Mouse (Mus musculus) T-helper 17 cell (primary cell): ENCODE data around the gene Myl3.

Experiments
- in situ Hi-C, 2 experiments: fragments of 300-600 bp; cut with MboI, MseI; formaldehyde crosslinking; loops; 1 replicate in 1 of 2; 2 replicates in 1 of 2; pipeline ENCODE4 v1.15.1; 2025; ENCODE audit warnings: high pct_unique_total_duplicates in 2 of 2

Gene Myl3

GRCm38 (mm10) chr9:110726867-110727266 lies 14.8 kb upstream of the Myl3 start:
- in situ Hi-C loops: loop anchor here (5.0 kb wide), 2 partner anchors 50 to 145 kb away; no protein-coding TSS in a partner anchor

GRCm38 (mm10) chr9:110729841-110730240 lies 11.8 kb upstream of the Myl3 start:
- in situ Hi-C loops: loop anchor here (5.0 kb wide), 2 partner anchors 47 to 142 kb away; no protein-coding TSS in a partner anchor

GRCm38 (mm10) chr9:110731859-110732258 lies 9.8 kb upstream of the Myl3 start:
- in situ Hi-C loops: no loop called here

GRCm38 (mm10) chr9:110732623-110733022 lies 9.0 kb upstream of the Myl3 start:
- in situ Hi-C loops: no loop called here

GRCm38 (mm10) chr9:110733102-110733501 lies 8.6 kb upstream of the Myl3 start:
- in situ Hi-C loops: no loop called here

GRCm38 (mm10) chr9:110734154-110734553 lies 7.5 kb upstream of the Myl3 start:
- in situ Hi-C loops: no loop called here

- in situ Hi-C loops: no loop called here
These were observed 5.3 kb upstream of the Myl3 start for GRCm38 (mm10) chr9:110736362-110736761.

GRCm38 (mm10) chr9:110738054-110738453 lies 3.6 kb upstream of the Myl3 start:
- in situ Hi-C loops: no loop called here

- in situ Hi-C loops: no loop called here
These were observed 1.7 kb upstream of the Myl3 start for GRCm38 (mm10) chr9:110739961-110740360.

- in situ Hi-C loops: no loop called here
These were observed 762 bp downstream of the Myl3 start for GRCm38 (mm10) chr9:110742295-110742950.

GRCm38 (mm10) chr9:110742951-110743455 lies 1.3 kb downstream of the Myl3 start:
- in situ Hi-C loops: no loop called here

- in situ Hi-C loops: no loop called here
These were observed 2.0 kb downstream of the Myl3 start for GRCm38 (mm10) chr9:110743456-110744323.

GRCm38 (mm10) chr9:110745752-110746151 lies 4.1 kb downstream of the Myl3 start:
- in situ Hi-C loops: no loop called here

GRCm38 (mm10) chr9:110746238-110746637 lies 4.6 kb downstream of the Myl3 start:
- in situ Hi-C loops: no loop called here

- in situ Hi-C loops: no loop called here
These were observed 5.3 kb downstream of the Myl3 start, which contains the start of gene Pth1r for GRCm38 (mm10) chr9:110746961-110747360. Gene Pth1r, minus strand, starts transcription at chr9:110747145.

- in situ Hi-C loops: no loop called here
These were observed 6.8 kb downstream of the Myl3 start for GRCm38 (mm10) chr9:110748451-110748850.

GRCm38 (mm10) chr9:110750404-110751187 lies 8.9 kb downstream of the Myl3 start:
- in situ Hi-C loops: no loop called here

- in situ Hi-C loops: no loop called here
These were observed 9.8 kb downstream of the Myl3 start for GRCm38 (mm10) chr9:110751412-110751811.

GRCm38 (mm10) chr9:110752917-110753435 lies 11.3 kb downstream of the Myl3 start:
- in situ Hi-C loops: no loop called here

- in situ Hi-C loops: no loop called here
These were observed 12.1 kb downstream of the Myl3 start for GRCm38 (mm10) chr9:110753773-110754172.

GRCm38 (mm10) chr9:110757816-110758215 lies 16.2 kb downstream of the Myl3 start:
- in situ Hi-C loops: no loop called here
